Mouse (Mus musculus) spleen, adult 2 months (tissue): Measurements from ENCODE around the gene Rinl.

Experiments used
- CTCF ChIP-seq: fragments of 200-500 bp; IDR thresholded peaks from 2 replicates; pipeline ENCODE4 v1.5.1; 2011; ENCODE audit warnings: mild to moderate bottlenecking, inconsistent platforms; ENCODE audit not compliant: insufficient read depth, insufficient read length, insufficient replicate concordance; ENCODE audit errors: extremely low read depth
- POLR2A ChIP-seq: fragments of 200-500 bp; IDR thresholded peaks from 2 replicates; pipeline ENCODE4 v1.6.1; 2011; ENCODE audit warnings: low read depth, low read length, inconsistent platforms

DNA sequence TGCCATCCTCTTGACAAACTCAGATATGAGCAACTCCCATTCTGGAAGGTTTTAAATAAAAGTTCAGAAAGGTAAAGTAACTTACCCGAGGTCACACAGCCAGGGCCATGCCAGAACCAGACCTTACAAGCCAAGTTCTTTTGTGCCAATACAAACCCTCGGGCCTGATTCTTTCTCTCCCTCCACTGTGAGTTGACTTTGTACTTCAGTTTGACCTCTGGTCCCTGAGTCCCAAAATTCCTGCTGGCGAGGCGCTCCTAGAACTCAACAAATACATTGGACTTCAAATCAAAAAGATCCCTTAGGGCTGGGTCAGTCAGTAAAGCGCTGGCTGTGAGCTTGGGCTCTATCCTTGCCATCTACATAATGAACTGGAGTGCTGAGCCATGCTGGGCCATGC is 48.2 kb downstream of the Rinl start:
- no peak for TF ChIP-seq POLR2A
- no peak for TF ChIP-seq CTCF
